Mouse (Mus musculus): Measurements from ENCODE around the gene Kansl1. TPM values are rescaled to one million over a fixed set of nuclear protein-coding genes. Genes with fewer than 3 reads are reported as not detected.
A peak's percentile ranks its signal among the peaks of the same experiment; 100 is the strongest.

The Kansl1 gene
- total RNA-seq, 2 experiments from 2014 or later, result 61.0 to 69.9 TPM

- peak; percentile 59 to 85 for DNase-seq (ENCODE audit: extremely low spot score in 1 of 2, low spot score in 1 of 2)
These were observed 153.0 kb downstream of the Kansl1 start for GRCm38 (mm10) chr11:104315703-104316102.

- no peak for DNase-seq (ENCODE audit: extremely low spot score in 1 of 2, low spot score in 1 of 2)
These were observed 157.0 kb downstream of the Kansl1 start for GRCm38 (mm10) chr11:104311643-104312042.

DNA sequence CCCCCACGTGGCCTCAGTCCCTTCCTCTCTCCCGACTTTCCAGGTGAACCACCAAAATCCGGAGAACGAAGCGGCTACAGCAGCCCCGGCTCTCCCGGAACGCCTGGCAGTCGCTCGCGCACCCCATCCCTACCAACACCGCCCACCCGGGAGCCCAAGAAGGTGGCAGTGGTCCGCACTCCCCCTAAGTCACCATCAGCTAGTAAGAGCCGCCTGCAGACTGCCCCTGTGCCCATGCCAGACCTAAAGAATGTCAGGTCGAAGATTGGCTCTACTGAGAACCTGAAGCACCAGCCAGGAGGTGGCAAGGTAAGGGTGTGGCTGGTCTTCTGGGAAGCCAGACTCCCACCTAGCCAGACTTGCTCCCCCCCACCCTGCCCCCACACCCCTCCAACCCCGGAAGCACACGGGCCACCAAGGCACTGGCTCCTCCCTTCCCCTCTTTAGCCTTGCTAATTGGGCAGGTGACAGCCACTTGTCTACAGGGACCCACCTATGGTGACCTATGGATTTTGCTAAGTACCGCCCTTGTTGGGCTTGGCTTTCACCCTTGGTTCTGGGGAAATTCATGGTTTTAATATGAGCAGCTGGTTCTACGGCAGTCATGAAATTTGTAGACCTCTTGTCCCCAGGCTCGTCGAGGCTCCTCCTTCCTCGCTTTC is 158.3 kb downstream of the Kansl1 start:
- no peak for DNase-seq (ENCODE audit: extremely low spot score in 1 of 2, low spot score in 1 of 2)

DNA sequence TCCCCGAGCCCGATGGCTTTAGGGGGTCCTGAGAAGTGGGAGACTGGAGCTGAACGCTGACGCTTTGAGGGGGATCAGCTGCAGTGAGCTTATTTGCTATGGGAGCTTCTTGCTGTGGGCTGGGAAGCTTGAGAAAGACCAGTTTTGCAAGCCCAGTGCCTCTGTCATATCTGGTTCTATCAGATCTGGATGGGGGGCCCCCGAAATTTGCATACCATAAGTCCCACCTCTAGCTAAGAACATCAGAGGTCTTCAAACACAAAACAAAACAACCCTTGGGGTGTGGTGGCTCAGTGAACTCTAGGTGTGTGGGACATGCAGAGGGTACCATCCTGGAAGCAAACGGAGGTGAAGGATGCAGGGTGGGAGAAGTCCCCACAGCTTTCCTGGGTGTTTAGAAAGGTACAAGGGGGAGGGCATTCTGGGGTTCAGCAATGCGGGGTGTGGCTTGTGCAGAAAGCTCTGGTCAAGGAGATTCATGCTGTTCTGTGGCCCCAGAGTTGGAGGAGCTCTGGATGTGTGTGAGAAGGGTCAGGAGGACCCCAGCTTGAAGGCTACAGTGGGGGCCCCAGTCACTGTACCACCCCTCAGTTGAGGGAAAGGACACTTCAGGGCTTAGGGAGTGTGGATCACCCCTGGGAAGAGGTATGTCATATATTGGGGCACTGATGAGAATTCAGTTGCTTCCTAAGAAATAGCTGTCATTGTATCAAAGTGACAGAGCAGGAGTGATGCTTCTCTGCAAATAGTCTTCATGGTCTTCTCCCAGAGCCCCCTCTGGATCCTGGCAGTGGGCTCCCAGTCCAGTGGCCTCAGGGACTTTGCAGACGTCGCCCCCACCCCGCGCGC is 159.1 kb downstream of the Kansl1 start:
- DNase-seq (ENCODE audit: extremely low spot score in 1 of 2, low spot score in 1 of 2), result no peak

GRCm38 (mm10) chr11:104307136-104307535 is 161.5 kb downstream of the Kansl1 start:
- no peak for DNase-seq (ENCODE audit: extremely low spot score in 1 of 2, low spot score in 1 of 2)

DNA sequence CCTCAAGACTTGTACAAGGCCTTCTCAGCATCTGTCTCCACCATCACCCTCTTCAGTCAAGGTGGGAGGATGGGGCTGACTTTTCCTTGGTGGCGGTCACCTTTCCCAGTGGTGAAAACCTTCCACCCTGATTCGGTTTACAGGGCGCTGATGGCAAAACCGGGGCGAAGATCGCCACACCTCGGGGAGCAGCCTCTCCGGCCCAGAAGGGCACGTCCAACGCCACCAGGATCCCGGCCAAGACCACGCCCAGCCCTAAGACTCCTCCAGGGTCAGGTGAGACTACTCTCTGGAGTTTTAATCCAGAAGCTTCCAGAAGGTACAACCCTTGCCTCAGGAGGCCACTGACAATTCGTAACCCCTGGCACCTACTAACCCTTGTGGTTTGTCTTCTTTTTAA is 162.2 kb downstream of the Kansl1 start:
- DNase-seq (ENCODE audit: extremely low spot score in 1 of 2, low spot score in 1 of 2), result no peak

DNA sequence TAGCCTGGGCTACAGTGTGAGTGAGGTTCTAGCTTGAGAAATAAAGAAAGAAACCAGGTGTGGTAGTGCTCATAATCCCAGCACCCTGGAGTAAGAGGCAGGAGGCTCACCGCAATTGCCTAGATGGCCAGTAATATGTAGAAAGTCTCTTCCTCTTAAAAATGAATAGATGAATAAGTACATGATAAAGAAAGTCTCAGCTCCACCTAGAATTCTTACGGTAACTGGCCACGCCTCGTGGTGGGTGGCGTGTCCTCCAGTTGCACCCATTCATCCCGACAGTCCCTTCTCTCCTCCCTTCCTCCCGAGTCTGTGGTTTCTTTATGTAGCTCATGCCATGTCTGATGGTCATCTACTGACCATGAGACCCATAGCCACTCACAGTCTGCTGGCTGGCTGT is 162.9 kb downstream of the Kansl1 start:
- no peak for DNase-seq (ENCODE audit: extremely low spot score in 1 of 2, low spot score in 1 of 2)

DNA sequence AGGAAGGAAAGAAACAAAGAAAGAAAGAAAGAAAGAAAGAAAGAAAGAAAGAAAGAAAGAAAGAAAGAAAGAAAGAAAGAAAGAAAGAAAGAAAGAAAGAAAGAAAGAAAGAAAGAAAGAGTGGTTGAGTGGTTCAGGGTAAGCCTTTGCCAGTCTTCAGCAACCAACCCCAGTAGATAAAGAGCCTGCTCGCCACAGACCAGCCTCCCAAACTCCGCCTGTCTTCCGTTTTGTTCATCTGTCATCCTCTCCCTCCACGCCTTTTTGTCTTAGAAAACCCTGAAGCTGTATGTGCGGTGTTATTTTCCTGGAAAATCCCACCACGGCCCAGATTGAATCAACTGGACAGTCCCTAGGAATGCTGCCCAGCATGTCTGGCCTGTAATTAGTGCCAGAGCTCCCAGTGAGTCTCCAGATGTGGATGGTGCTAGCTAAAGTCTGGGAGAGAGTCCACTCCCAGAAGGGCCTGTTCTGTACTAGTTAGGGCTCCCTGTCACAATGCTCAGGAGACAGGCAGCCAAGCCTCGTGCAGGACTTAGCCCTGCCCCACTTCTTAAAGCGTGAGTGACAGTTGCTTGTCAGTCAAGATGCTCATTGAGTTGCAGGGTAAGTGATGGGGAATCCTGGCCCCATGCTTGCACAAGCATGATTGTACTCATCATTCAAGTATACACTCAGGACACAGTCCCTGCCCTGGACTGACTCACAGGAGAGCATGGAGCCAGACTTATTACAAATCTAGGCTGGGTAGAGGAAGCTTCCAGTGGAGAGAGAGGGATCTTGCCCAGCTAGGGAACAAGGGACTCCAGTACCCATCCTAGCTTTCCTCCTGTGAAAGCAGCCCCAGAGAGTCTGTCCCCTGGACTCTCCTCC is 165.3 kb downstream of the Kansl1 start:
- DNase-seq (ENCODE audit: extremely low spot score in 1 of 2, low spot score in 1 of 2), result no peak

DNA sequence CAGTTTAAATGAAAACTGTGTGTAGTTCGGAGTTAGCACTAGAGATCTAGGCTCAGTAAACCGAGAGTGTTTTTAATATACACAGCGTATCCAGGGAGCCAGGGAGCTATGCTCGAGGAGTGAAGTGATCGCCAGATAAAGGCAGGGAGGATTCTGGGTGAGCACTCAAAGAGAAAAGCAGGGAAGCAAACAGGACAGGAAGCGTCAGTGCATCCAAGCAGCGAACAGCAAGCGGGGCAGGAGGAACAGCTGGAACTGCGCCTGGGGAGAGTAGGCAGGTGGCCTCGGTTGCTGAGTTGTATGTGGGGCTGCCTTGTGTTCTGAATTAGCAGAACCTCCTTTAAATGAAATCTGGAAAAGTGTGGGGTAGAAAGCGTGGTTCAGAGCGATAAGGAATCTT is 166.0 kb downstream of the Kansl1 start:
- no peak for DNase-seq (ENCODE audit: extremely low spot score in 1 of 2, low spot score in 1 of 2)

DNA sequence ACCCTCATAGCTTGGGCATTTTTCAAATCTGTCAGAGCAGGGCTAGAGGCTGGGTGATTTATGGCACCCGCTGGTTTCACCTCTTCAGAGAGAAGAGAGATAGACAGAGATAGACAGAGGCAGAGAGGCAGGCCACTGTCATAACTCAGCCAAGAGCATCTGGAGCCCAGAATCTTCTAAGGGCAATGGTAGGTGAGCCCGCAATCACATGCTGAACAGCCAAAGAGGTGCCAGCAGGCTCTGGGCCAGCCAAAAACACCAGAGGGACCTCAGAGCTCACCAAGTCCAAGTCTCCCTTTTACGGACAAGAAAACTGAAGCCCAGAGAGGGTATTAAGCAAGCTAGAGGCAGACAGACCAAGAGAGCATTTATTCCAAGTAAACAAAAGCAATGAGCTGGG is 171.0 kb downstream of the Kansl1 start:
- no peak for DNase-seq (ENCODE audit: extremely low spot score in 1 of 2, low spot score in 1 of 2)

GRCm38 (mm10) chr11:104295656-104296055 is 173.0 kb downstream of the Kansl1 start:
- DNase-seq (ENCODE audit: extremely low spot score in 1 of 2, low spot score in 1 of 2), result no peak

- no peak for DNase-seq (ENCODE audit: extremely low spot score in 1 of 2, low spot score in 1 of 2)
These were observed 173.5 kb downstream of the Kansl1 start for GRCm38 (mm10) chr11:104295145-104295544.

DNA sequence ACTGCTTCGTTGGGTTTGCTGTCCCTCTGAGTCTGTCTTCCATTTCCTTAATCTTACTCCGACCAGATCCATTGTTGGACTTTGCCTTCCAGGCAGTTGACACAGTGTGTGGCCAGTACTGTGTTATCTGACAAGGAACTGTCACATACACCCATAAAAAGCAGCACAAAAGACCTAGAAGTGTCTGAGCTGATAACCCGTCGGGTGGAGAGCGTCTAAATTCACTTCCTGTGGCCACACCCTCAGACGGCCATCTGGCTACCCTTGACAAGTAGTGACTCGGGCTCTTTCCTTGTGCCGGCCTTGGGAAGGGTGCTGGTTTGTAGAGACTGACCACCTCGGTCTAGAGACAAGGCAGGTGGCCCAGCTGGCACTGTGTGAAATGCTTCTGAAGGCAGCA is 175.4 kb downstream of the Kansl1 start:
- no peak for DNase-seq (ENCODE audit: extremely low spot score in 1 of 2, low spot score in 1 of 2)

GRCm38 (mm10) chr11:104292443-104293220 is 176.0 kb downstream of the Kansl1 start:
- no peak for DNase-seq (ENCODE audit: extremely low spot score in 1 of 2, low spot score in 1 of 2)

DNA sequence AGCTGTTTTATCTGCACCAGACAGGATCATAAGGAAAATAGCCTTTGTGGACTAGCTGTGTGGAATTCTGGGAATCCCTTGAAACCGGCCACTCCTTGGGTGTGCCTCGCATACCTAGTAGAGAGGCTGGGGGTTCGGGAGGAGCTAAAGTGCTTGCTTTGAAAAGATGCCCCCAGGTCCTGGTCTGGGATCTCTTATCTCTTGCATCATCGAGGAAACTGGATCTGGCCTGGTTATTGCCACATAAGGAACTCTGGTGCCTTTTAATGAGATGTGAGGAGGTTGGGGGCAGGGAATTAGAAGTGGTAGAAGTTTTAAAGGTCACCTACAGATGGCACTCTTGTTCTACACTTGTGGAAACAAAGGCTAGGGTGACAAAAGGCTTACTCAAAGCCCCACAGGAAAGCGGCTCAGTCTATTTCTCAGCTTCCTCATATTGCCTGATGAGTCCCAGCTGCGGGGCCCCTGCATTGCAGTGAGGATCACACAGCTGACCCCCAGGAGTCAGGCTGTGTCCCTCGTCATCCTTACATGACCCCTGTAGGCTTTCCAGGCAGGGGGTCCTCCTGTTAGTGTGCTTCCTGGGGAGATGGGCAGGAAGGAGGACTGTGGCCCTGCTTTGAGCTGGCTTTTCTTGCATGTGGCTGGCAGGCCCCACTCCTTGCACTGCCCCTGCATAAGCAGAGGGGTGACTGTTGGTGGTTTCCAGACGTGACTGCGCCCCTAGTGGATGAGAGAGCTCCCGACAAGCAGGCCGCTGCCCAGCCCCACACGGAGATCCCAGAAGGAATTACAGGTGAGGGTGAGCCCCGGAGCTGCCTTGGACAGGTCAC is 179.2 kb downstream of the Kansl1 start:
- DNase-seq (ENCODE audit: extremely low spot score in 1 of 2, low spot score in 1 of 2), result peak; percentile 62 to 66

DNA sequence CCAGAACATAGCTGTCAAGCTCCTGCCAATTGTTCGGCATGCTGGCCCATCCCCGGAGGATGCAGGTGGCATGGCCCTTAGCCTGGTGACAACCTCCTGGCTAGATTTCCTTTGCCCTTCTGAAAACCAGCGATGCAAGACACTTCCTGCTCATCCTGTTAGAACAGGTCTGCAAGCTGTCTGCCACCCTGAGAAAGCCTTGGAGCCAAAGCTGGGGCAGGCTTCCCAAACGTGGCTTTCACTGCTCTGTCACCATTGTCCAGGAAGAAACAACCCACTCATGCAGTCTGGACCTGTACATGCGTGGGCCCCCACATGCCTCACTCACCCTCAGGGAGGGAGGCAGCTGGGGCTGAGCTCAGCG is 179.8 kb downstream of the Kansl1 start:
- no peak for DNase-seq (ENCODE audit: extremely low spot score in 1 of 2, low spot score in 1 of 2)

DNA sequence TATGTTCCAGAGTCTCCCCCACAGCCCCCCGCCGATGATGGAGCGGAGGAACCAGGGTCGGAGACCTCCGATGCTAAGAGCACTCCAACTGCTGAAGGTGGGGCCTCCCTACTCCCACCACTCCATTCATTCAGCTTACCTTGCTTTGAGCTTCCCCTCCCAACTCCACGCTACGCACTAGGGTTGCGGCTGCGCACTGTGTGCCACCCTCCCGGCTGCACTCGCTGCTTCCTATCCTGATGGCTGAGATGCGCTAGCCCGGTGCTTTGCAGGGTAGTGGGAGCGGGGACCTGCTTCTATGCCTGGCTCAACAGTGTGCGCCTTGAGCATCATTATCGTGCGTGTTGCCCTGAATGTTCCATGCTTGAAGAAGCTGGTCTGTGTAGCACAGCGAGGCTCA is 181.5 kb downstream of the Kansl1 start:
- DNase-seq (ENCODE audit: extremely low spot score in 1 of 2, low spot score in 1 of 2), result no peak
